Mouse (Mus musculus): ENCODE data around the gene AU022252. TPM values are rescaled to one million over a fixed set of nuclear protein-coding genes. Genes with fewer than 3 reads are reported as not detected.

AU022252 gene
- polyA plus RNA-seq, 2 experiments: 3.1 to 12.7 TPM

DNA sequence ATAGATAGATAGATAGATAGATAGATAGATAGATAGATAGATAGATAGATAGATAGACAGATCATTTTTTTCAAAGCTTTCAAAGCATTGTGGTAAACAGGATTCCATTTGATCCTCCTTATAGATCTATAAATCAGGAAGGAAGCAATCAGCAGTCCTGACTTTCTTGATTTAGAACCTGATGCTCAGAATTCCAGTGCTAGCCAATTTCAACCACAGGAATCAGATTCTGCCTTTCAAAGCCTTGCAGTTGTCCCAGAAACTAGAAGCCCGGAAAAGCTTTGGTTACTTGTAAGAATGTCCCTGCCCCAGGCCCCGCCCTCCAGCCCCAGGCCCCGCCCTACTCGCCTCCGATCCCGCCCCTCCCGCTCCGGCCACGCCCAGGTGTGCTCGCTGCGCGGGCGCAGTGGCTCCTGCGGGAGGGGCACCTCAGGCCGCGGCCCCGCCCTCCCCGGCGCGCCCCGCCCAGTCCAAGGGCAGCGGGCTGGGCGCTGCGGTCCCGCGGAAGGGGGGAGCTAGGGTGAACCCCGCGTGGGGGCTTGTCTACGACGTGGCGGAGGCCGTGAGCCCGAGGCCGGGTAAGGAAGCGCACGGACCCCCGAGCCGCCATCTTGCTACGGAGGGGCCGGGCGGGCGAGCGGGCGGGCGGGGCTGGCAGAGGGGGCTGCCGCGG, 37.5 kb downstream of the AU022252 start, which contains the start of gene Svbp:
Gene Svbp (plus strand): TSS at position 398 of the 673 bp plus-strand sequence.
- TF ChIP-seq EP300 (IDR thresholded peaks at IDR 0.05; ENCODE audit: low read depth) (no peak), CTCF (IDR thresholded peaks at IDR 0.05; ENCODE audit: low read depth) (no peak)
- peak within 1 kb of the TSS; percentile 77 for H3K27ac ChIP-seq
- no peaks in the 10 kb centered on the region for H3K27me3 ChIP-seq (ENCODE audit: control insufficient read depth, insufficient read depth, low read length)
- peak within 1 kb of the TSS; percentile 79 to 100 for H3K4me3 ChIP-seq (ENCODE audit: insufficient read depth in 1 of 2, low read depth in 2 of 2, low read length in 2 of 2)
- no peaks in the 10 kb centered on the region; the same call in 1 of the 2 replicates for H3K36me3 ChIP-seq (replicated peaks; ENCODE audit: control insufficient read depth, insufficient read depth, low read depth)
- H3K4me2 ChIP-seq (ENCODE audit: low read depth): peak within 1 kb of the TSS; percentile 93
- WGBS (ENCODE audit: insufficient replicate concordance): under 1% methylated on average over 46 of the region's 47 CpGs
- DNase-seq (ENCODE audit: low read depth in 3 of 3, low spot score in 3 of 3) (peak; percentile 74 to 82 (median 82)), ATAC-seq (ENCODE audit: insufficient read depth) (peak; percentile 84)
- H3K9ac ChIP-seq (replicated peaks): peak within 1 kb of the TSS; percentile 98
- no peaks in the 10 kb centered on the region for H3K9me3 ChIP-seq (ENCODE audit: control insufficient read depth, low read length)
- H3K4me1 ChIP-seq (replicated peaks; ENCODE audit: control insufficient read depth in 2 of 2, insufficient read depth in 2 of 2, low read length in 1 of 2): peaks cover 42 to 62% of the 10 kb centered on the region in 2 experiments

DNA sequence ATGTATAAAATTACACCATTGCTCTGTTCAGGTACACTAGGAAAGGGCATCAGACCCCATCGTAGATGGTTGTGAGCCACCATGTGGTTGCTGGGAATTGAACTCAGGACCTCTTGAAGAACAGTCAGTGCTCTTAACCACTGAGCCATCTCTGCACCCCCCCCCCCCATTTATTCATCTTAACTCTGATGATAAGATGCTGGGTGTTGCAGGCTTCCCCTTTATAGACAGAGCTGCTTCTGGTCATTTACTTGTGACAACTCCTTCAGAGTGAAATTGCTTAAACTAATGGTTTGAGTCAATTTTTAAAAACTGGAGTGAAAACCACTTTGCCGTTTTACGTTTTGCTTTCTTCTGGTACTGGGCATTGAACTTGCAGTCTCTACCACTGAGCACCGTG, 39.8 kb downstream of the AU022252 start:
- Histone ChIP-seq H3K27ac (peak overlapping the region; percentile 60), H3K36me3 (replicated peaks; ENCODE audit: control insufficient read depth, insufficient read depth, low read depth) (peaks cover 11% of the 10 kb centered on the region)

DNA sequence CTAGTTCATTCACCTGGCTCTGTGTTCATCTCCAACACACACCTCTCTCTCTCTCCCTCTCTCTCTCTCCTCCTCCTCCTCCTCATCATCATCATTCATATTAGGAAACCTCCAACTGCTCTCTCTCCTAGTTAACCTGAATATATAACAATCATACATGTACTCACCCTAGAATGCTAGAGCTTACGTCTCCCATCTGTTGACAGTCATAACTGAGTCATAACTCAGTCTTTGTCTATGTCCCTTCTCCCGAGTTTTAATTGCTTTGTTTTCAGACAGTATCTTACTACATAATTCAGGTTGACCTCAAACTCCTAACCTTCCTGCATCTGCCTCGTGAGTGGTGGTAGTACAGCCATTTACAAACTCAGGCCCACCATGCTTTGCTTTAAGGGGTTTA, 41.2 kb downstream of the AU022252 start:
- peak overlapping the region; percentile 56 to 72; a peak in 3 of 4 replicates for H3K4me3 ChIP-seq (ENCODE audit: insufficient read depth in 1 of 2, low read depth in 2 of 2, low read length in 2 of 2)

More for the DNA sequence above, 39.8 kb downstream of the AU022252 start:
- Histone ChIP-seq H3K4me1 (replicated peaks; ENCODE audit: control insufficient read depth in 2 of 2, insufficient read depth in 2 of 2, low read length in 1 of 2) (peaks cover 33 to 57% of the 10 kb centered on the region in 2 experiments), H3K9ac (replicated peaks) (no peak overlapping the region), H3K9me3 (ENCODE audit: control insufficient read depth, low read length) (no peaks in the 10 kb centered on the region), H3K4me3 (ENCODE audit: insufficient read depth in 1 of 2, low read depth in 2 of 2, low read length in 2 of 2) (no peak overlapping the region), H3K27me3 (ENCODE audit: control insufficient read depth, insufficient read depth, low read length) (no peaks in the 10 kb centered on the region), H3K4me2 (ENCODE audit: low read depth) (no peak overlapping the region)
- ATAC-seq (ENCODE audit: insufficient read depth) (no peak), DNase-seq (ENCODE audit: low read depth in 3 of 3, low spot score in 3 of 3) (no peak)
- 77% methylated on average over 4 of the region's 4 CpGs for WGBS (ENCODE audit: insufficient replicate concordance)
- no peak for TF ChIP-seq EP300 (IDR thresholded peaks at IDR 0.05; ENCODE audit: low read depth)
- no peak for TF ChIP-seq CTCF (IDR thresholded peaks at IDR 0.05; ENCODE audit: low read depth)

DNA sequence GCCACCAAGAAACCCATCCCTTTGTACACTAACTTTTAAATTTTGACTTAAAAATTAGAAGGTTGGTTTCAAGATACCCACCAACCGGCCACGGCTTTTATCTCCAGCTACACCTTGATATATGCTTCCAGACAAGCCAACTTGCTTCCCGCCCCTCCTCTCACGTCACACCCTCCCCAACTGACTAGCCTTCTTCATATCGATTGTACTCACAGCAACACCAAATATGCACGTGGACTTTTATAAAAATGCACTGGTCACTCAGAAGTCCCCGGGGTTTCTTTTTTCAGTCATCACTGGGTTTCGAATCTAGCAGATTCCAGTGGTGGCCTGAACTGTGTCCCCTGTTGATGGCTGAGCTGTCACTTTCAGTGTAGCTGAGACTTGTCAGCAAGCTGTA, 41.9 kb downstream of the AU022252 start:
- peak; percentile 67 for ATAC-seq (ENCODE audit: insufficient read depth)
- TF ChIP-seq CTCF (IDR thresholded peaks at IDR 0.05; ENCODE audit: low read depth): no peak
- TF ChIP-seq EP300 (IDR thresholded peaks at IDR 0.05; ENCODE audit: low read depth): peak; percentile 84
- Histone ChIP-seq H3K9me3 (ENCODE audit: control insufficient read depth, low read length) (no peaks in the 10 kb centered on the region), H3K4me2 (ENCODE audit: low read depth) (peak overlapping the region; percentile 79), H3K36me3 (replicated peaks; ENCODE audit: control insufficient read depth, insufficient read depth, low read depth) (peaks cover 33% of the 10 kb centered on the region), H3K4me3 (ENCODE audit: insufficient read depth in 1 of 2, low read depth in 2 of 2, low read length in 2 of 2) (peak overlapping the region; percentile 72 to 91), H3K4me1 (replicated peaks; ENCODE audit: control insufficient read depth in 2 of 2, insufficient read depth in 2 of 2, low read length in 1 of 2) (peaks cover 42 to 67% of the 10 kb centered on the region in 2 experiments), H3K9ac (replicated peaks) (peak overlapping the region; percentile 97), H3K27ac (peak overlapping the region; percentile 97), H3K27me3 (ENCODE audit: control insufficient read depth, insufficient read depth, low read length) (no peaks in the 10 kb centered on the region)
- peak; percentile 87 to 89 (median 88) for DNase-seq (ENCODE audit: low read depth in 3 of 3, low spot score in 3 of 3)
- 14% methylated on average over 8 of the region's 8 CpGs for WGBS (ENCODE audit: insufficient replicate concordance)

More for the DNA sequence above, 41.2 kb downstream of the AU022252 start:
- H3K9me3 ChIP-seq (ENCODE audit: control insufficient read depth, low read length): no peaks in the 10 kb centered on the region
- no peak for TF ChIP-seq EP300 (IDR thresholded peaks at IDR 0.05; ENCODE audit: low read depth)
- no peak for TF ChIP-seq CTCF (IDR thresholded peaks at IDR 0.05; ENCODE audit: low read depth)
- peaks cover 39 to 64% of the 10 kb centered on the region in 2 experiments for H3K4me1 ChIP-seq (replicated peaks; ENCODE audit: control insufficient read depth in 2 of 2, insufficient read depth in 2 of 2, low read length in 1 of 2)
- 50% methylated on average over 3 of the region's 3 CpGs for WGBS (ENCODE audit: insufficient replicate concordance)
- H3K27me3 ChIP-seq (ENCODE audit: control insufficient read depth, insufficient read depth, low read length): no peaks in the 10 kb centered on the region
- peak overlapping the region; percentile 97 for H3K27ac ChIP-seq
- DNase-seq (ENCODE audit: low read depth in 3 of 3, low spot score in 3 of 3) (no peak), ATAC-seq (ENCODE audit: insufficient read depth) (no peak)
- H3K36me3 ChIP-seq (replicated peaks; ENCODE audit: control insufficient read depth, insufficient read depth, low read depth): peaks cover 26% of the 10 kb centered on the region
- peak overlapping the region; percentile 97 for H3K9ac ChIP-seq (replicated peaks)
- peak overlapping the region; percentile 79 for H3K4me2 ChIP-seq (ENCODE audit: low read depth)

DNA sequence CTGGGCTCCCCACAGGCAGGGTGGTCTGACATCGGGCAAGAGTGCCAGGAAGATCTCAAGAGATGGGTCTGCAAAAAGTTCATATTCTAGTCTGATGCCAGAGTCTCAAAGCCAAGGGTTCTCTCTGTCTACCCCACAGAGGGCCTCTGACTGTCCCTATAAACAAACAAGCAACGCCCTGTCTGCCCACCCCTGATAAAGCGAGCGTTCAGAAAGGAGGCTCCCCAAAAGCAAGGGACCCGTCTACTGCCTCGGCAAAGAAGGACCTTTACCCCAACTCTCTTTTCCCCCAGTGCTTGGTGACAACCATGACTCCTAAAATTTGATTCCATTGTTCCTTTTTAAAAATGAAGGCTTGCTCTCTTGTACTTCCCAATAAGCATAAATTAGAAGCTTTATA, 42.6 kb downstream of the AU022252 start, which contains the start of gene Ermap:
Gene Ermap (minus strand): TSS at position 148 of the 400 bp plus-strand sequence.
- 12% methylated on average over 6 of the region's 6 CpGs for WGBS (ENCODE audit: insufficient replicate concordance)
- DNase-seq (ENCODE audit: low read depth in 3 of 3, low spot score in 3 of 3): peak; percentile 91 to 93 (median 91)
- peaks cover 44 to 70% of the 10 kb centered on the region in 2 experiments for H3K4me1 ChIP-seq (replicated peaks; ENCODE audit: control insufficient read depth in 2 of 2, insufficient read depth in 2 of 2, low read length in 1 of 2)
- H3K9me3 ChIP-seq (ENCODE audit: control insufficient read depth, low read length): no peaks in the 10 kb centered on the region
- TF ChIP-seq CTCF (IDR thresholded peaks at IDR 0.05; ENCODE audit: low read depth) (no peak), EP300 (IDR thresholded peaks at IDR 0.05; ENCODE audit: low read depth) (peak; percentile 90)
- peaks cover 40% of the 10 kb centered on the region for H3K36me3 ChIP-seq (replicated peaks; ENCODE audit: control insufficient read depth, insufficient read depth, low read depth)
- H3K4me3 ChIP-seq (ENCODE audit: insufficient read depth in 1 of 2, low read depth in 2 of 2, low read length in 2 of 2): peak within 1 kb of the TSS; percentile 72 to 91
- peak within 1 kb of the TSS; percentile 97 for H3K9ac ChIP-seq (replicated peaks)
- H3K27ac ChIP-seq: peak within 1 kb of the TSS; percentile 97
- peak within 1 kb of the TSS; percentile 96 for H3K4me2 ChIP-seq (ENCODE audit: low read depth)
- no peaks in the 10 kb centered on the region for H3K27me3 ChIP-seq (ENCODE audit: control insufficient read depth, insufficient read depth, low read length)
- peak; percentile 90 for ATAC-seq (ENCODE audit: insufficient read depth)
